Mouse (Mus musculus) E14TG2a.4 (cell line): Measurements from ENCODE around the gene E2f4.

Experiments used
- CTCF ChIP-seq: conservative IDR thresholded peaks from 2 replicates; pipeline ENCODE4 v1.5.1; 2014; ENCODE audit warnings: low read length
- NANOG ChIP-seq: IDR thresholded peaks from 2 replicates; pipeline ENCODE4 v1.6.1; 2014; ENCODE audit warnings: borderline replicate concordance, low read length, mixed read lengths
- POU5F1 ChIP-seq: IDR thresholded peaks from 2 replicates; pipeline ENCODE4 v1.6.1; 2014; ENCODE audit warnings: low read length, borderline replicate concordance

GRCm38 (mm10) chr8:105303396-105303795, 5.9 kb downstream of the E2f4 start:
- TF ChIP-seq CTCF (no peak), NANOG (no peak), POU5F1 (no peak)
